Mouse (Mus musculus) cerebellum, postnatal 14 days (tissue): Measurements from ENCODE around the gene Tmem198.
A peak's percentile ranks its signal among the peaks of the same experiment; 100 is the strongest.

Experiments used
- DNase-seq, 2 experiments: peaks; one replicate each; pipeline ENCODE4 v3.0.0; 2021; ENCODE audit warnings: mixed read lengths in 2 of 2

The Tmem198 gene

GRCm38 (mm10) chr1:75455948-75456347 lies 23.4 kb upstream of the Tmem198 start:
- DNase-seq, result no peak

GRCm38 (mm10) chr1:75456746-75457564 lies 22.4 kb upstream of the Tmem198 start:
- DNase-seq, result peak in 1 of 2 experiments; percentile 79

GRCm38 (mm10) chr1:75457710-75458024 lies 21.7 kb upstream of the Tmem198 start:
- DNase-seq, result no peak

GRCm38 (mm10) chr1:75458025-75458788 lies 21.1 kb upstream of the Tmem198 start:
- DNase-seq, result peak in 1 of 2 experiments; percentile 29

- peak in 1 of 2 experiments; percentile 61 for DNase-seq
Observed at GRCm38 (mm10) chr1:75458789-75459684, 20.3 kb upstream of the Tmem198 start.

- DNase-seq, result peak in 1 of 2 experiments; percentile 46
Observed at GRCm38 (mm10) chr1:75460297-75460696, 19.0 kb upstream of the Tmem198 start.

- no peak for DNase-seq
Observed at GRCm38 (mm10) chr1:75462636-75463035, 16.7 kb upstream of the Tmem198 start.

- DNase-seq, result no peak
Observed at GRCm38 (mm10) chr1:75463652-75464204, 15.6 kb upstream of the Tmem198 start.

GRCm38 (mm10) chr1:75467215-75467927 lies 12.0 kb upstream of the Tmem198 start:
- DNase-seq, result peak; percentile 88 to 89

- DNase-seq, result peak in 1 of 2 experiments; percentile 21
Observed at GRCm38 (mm10) chr1:75469287-75469825, 10.0 kb upstream of the Tmem198 start.

- no peak for DNase-seq
Observed at GRCm38 (mm10) chr1:75476441-75476840, 2.9 kb upstream of the Tmem198 start.

GRCm38 (mm10) chr1:75477264-75477965 lies 1.9 kb upstream of the Tmem198 start:
- peak; percentile 96 for DNase-seq

- DNase-seq, result no peak
Observed at GRCm38 (mm10) chr1:75477966-75478290, 1.4 kb upstream of the Tmem198 start.

GRCm38 (mm10) chr1:75478497-75478896 lies 835 bp upstream of the Tmem198 start:
- peak in 1 of 2 experiments; percentile 50 for DNase-seq

GRCm38 (mm10) chr1:75479635-75479989 lies 280 bp downstream of the Tmem198 start:
- DNase-seq, result no peak

GRCm38 (mm10) chr1:75480036-75480435 lies 704 bp downstream of the Tmem198 start:
- peak in 1 of 2 experiments; percentile 46 for DNase-seq

GRCm38 (mm10) chr1:75480735-75481134 lies 1.4 kb downstream of the Tmem198 start:
- no peak for DNase-seq

GRCm38 (mm10) chr1:75486561-75486960 lies 7.2 kb downstream of the Tmem198 start:
- DNase-seq, result no peak

- no peak for DNase-seq
Observed at GRCm38 (mm10) chr1:75487040-75487404, 7.7 kb downstream of the Tmem198 start.

GRCm38 (mm10) chr1:75487405-75488161 lies 8.3 kb downstream of the Tmem198 start:
- peak; percentile 83 to 85 for DNase-seq
